Mouse (Mus musculus) hindbrain, embryonic 14.5 days (tissue): ENCODE results near the gene 4930451I11Rik. TPM values are rescaled to one million over a fixed set of nuclear protein-coding genes. Genes with fewer than 3 reads are reported as not detected.
A peak's percentile ranks its signal among the peaks of the same experiment; 100 is the strongest.

ENCODE experiments used
- ATAC-seq: fragments of 200-750 bp; cut with Nextera tagmentation; 2 replicates; pipeline ENCODE4 v1.8.0; 2017; ENCODE audit warnings: moderate number of reproducible peaks, mild to moderate bottlenecking, moderate TSS enrichment, moderate library complexity; ENCODE audit not compliant: low FRiP score
- DNase-seq: peaks from one replicate; pipeline ENCODE4 v3.0.0-alpha.2; 2015; ENCODE audit warnings: low spot score
- H3K27ac ChIP-seq: fragments of 300-500 bp; sonication (generic); 2 replicates; pipeline ENCODE4 v1.5.1; 2014; ENCODE audit warnings: mild to moderate bottlenecking, moderate library complexity
- H3K27me3 ChIP-seq: fragments of 300-500 bp; sonication (generic); 2 replicates; pipeline ENCODE4 v1.6.1; 2014; ENCODE audit warnings: mild to moderate bottlenecking, low read length, mixed read lengths; ENCODE audit not compliant: control insufficient read depth, insufficient read depth
- H3K36me3 ChIP-seq: fragments of 300-500 bp; sonication (generic); replicated peaks from 2 replicates; pipeline ENCODE4 v1.6.1; 2014; ENCODE audit not compliant: control insufficient read depth, insufficient read depth
- H3K4me1 ChIP-seq: fragments of 300-500 bp; sonication (generic); replicated peaks from 2 replicates; pipeline ENCODE4 v1.6.1; 2014; ENCODE audit warnings: antibody characterized with exemption, low read length, mixed read lengths; ENCODE audit not compliant: control insufficient read depth, insufficient read depth
- H3K4me2 ChIP-seq: fragments of 300-500 bp; sonication (generic); replicated peaks from 2 replicates; pipeline ENCODE4 v1.6.1; 2014; ENCODE audit warnings: mild to moderate bottlenecking, moderate library complexity
- H3K4me3 ChIP-seq: fragments of 300-500 bp; sonication (generic); replicated peaks from 2 replicates; pipeline ENCODE4 v1.5.1; 2014; ENCODE audit warnings: mild to moderate bottlenecking, low read length
- H3K9ac ChIP-seq: fragments of 300-500 bp; sonication (generic); 2 replicates; pipeline ENCODE4 v1.6.1; 2014
- H3K9me3 ChIP-seq: fragments of 300-500 bp; sonication (generic); 2 replicates; pipeline ENCODE4 v1.6.1; 2016; ENCODE audit warnings: low read length; ENCODE audit not compliant: control insufficient read depth
- WGBS: fragments of 180-500 bp; shearing (Covaris S2); extraction: QIAGEN DNeasy Blood & Tissue Kit; methylation state at CpG from one replicate; pipeline ENCODE4 v1.1.7; 2014; 5-methylcytosine and 5-hydroxymethylcytosine counted together
- polyA plus RNA-seq: library from polyadenylated mRNA; unstranded; fragments of >200 nt; fragmentation: Nextera tagmentation; extraction: Ambion mirVana; gene quantifications from 2 replicates; pipeline ENCODE4 v1.2.1, GENCODE M21; 2014

4930451I11Rik gene
- polyA plus RNA-seq, 1 experiment from 2014 or later = 0.74 TPM

DNA sequence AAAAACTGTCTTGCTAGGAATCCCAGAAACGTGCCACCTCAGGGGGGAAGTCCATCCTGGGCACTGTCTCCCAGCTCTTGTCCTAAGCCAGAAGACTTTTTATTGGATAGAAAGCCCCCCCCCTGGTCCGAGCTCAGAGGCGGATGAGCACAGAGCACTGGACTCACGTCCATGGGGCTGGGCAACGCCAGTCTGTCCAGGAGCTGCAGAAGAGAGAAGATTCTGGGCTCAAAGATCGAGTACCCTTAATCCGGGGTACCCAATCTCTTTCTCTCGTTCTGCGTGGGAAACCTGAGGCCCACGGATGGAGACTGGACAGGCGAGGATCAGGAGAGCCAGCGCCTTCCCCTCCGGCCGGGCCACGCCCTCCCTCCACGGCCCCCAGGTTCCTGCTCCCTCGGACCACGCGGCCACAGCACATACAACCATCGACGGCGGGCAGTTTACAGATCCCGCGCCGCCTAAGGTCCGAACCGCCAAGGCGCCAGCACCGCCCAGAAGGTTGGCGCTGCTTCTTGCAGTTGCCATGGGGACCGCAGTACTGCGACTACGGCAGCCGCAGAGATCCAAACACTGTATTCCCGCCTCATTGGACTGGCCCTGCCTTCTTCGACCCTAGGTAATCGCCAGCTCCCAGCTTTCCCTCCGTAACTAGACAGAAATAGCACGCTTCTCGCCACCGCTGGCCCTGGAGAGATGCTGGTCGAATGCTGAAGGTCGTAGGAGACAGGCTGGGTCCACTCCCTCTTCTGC, 22.6 kb downstream of the 4930451I11Rik start:
- Histone ChIP-seq H3K27ac (peak overlapping the region; percentile 47), H3K9ac (peak overlapping the region; percentile 70), H3K9me3 (no peaks in the 10 kb centered on the region), H3K4me1 (peaks cover 9% of the 10 kb centered on the region), H3K4me2 (peak overlapping the region; percentile 86), H3K36me3 (0 out of 2 replicates have a peak, but pooled peaks cover 5% of the 10 kb centered on the region), H3K4me3 (peak overlapping the region; percentile 64), H3K27me3 (no peaks in the 10 kb centered on the region)
- ATAC-seq (peak; percentile 94), DNase-seq (peak; percentile 82)
- 0% methylated on average over 42 of the region's 43 CpGs for WGBS

DNA sequence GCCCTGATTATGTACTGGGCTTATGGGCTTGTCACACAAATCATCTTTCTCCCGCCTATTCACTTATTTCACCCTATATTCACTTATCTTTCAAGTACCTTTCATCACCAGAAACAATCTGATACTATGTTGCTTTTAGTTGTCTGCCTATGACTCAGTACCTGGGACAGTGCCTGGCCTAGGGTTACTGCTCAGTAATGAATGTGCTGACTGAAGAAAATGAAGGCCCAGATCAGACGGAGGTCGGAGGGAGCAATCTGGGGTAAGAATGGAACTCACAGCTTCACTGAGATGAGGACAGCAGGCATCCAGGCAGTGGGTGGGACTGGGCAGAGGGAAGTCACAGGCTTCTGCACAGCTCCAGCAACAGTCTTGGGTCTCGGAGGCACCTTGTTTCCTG, 24.0 kb downstream of the 4930451I11Rik start:
- Histone ChIP-seq H3K27me3 (no peaks in the 10 kb centered on the region), H3K4me2 (no peak overlapping the region), H3K27ac (no peak overlapping the region), H3K9me3 (no peaks in the 10 kb centered on the region), H3K9ac (no peak overlapping the region), H3K36me3 (peaks cover 9% of the 10 kb centered on the region; the same call in 1 of the 2 replicates), H3K4me3 (no peak overlapping the region), H3K4me1 (peaks cover 9% of the 10 kb centered on the region)
- WGBS = 66% methylated on average over 4 of the region's 4 CpGs
- DNase-seq (no peak), ATAC-seq (no peak)

GRCm38 (mm10) chr7:126806956-126807355, 24.5 kb downstream of the 4930451I11Rik start:
- H3K9ac ChIP-seq = no peak overlapping the region
- 87% methylated on average over 6 of the region's 6 CpGs for WGBS
- H3K27me3 ChIP-seq = no peaks in the 10 kb centered on the region
- DNase-seq (no peak), ATAC-seq (no peak)
- H3K36me3 ChIP-seq = peaks cover 9% of the 10 kb centered on the region; the same call in 1 of the 2 replicates
- no peak overlapping the region for H3K4me3 ChIP-seq
- no peak overlapping the region for H3K27ac ChIP-seq
- H3K9me3 ChIP-seq = no peaks in the 10 kb centered on the region
- H3K4me2 ChIP-seq = no peak overlapping the region
- peaks cover 9% of the 10 kb centered on the region for H3K4me1 ChIP-seq

DNA sequence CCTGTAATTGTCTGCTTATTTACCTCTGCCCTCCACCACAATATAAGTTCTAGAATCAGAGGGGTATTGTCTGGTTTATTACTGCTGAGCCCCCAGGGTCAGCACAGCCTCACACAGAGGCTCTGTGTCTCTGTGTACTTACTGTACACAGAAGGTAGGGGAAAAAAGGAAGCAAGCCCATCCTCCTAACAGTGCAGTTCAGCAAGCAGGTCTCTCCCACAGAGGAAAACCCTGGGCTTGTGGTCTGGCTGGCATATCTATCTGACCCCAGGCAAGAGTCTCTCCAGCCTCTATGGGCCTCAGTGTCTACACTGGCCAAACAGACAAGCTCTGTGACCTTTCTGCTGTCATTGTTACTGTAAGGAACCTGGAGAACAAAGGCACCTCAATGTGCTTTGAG, 27.7 kb downstream of the 4930451I11Rik start:
- no peak overlapping the region for H3K4me3 ChIP-seq
- H3K4me2 ChIP-seq = no peak overlapping the region
- H3K9ac ChIP-seq = no peak overlapping the region

DNA sequence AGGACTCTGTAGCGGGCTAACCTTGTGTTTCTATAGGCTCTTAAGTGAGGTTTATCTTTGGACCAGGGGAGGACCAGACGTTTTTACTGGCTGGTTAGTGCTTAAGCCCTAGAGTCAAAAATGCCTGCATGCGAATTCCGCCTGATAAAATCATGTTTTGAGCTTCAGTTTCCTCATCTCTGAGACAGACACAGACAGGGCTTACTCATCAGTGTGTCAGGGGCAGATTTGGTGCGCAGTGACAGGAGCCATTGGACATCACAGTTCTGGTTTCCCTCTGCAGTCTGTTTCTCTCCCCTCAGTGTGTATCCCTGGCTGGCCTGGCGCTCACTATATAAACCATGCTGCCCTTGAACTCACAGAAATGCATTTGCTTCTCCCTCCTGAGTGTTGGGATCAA, 28.3 kb downstream of the 4930451I11Rik start:
- peaks cover 10% of the 10 kb centered on the region for H3K4me1 ChIP-seq
- H3K4me3 ChIP-seq = no peak overlapping the region
- no peak overlapping the region; the same call in 1 of the 2 replicates for H3K9ac ChIP-seq
- DNase-seq (no peak), ATAC-seq (no peak)
- WGBS = 93% methylated on average over 6 of the region's 6 CpGs
- H3K27ac ChIP-seq = no peak overlapping the region
- no peaks in the 10 kb centered on the region for H3K9me3 ChIP-seq
- H3K36me3 ChIP-seq = peaks cover 9% of the 10 kb centered on the region; the same call in 1 of the 2 replicates
- H3K27me3 ChIP-seq = no peaks in the 10 kb centered on the region
- H3K4me2 ChIP-seq = no peak overlapping the region

More for the DNA sequence above, 27.7 kb downstream of the 4930451I11Rik start:
- Histone ChIP-seq H3K27ac (no peak overlapping the region), H3K9me3 (no peaks in the 10 kb centered on the region), H3K4me1 (peaks cover 15% of the 10 kb centered on the region), H3K27me3 (no peaks in the 10 kb centered on the region), H3K36me3 (peaks cover 9% of the 10 kb centered on the region; the same call in 1 of the 2 replicates)
- DNase-seq (no peak), ATAC-seq (no peak)

- H3K4me2 ChIP-seq = no peak overlapping the region
- H3K4me1 ChIP-seq = peaks cover 13% of the 10 kb centered on the region
- H3K9me3 ChIP-seq = no peaks in the 10 kb centered on the region
- DNase-seq (no peak), ATAC-seq (no peak)
- no peak overlapping the region for H3K27ac ChIP-seq
- H3K9ac ChIP-seq = no peak overlapping the region
- no peaks in the 10 kb centered on the region for H3K27me3 ChIP-seq
- H3K4me3 ChIP-seq = no peak overlapping the region
- WGBS = 84% methylated on average over 11 of the region's 11 CpGs
- peaks cover 10% of the 10 kb centered on the region; the same call in 1 of the 2 replicates for H3K36me3 ChIP-seq
Observed at GRCm38 (mm10) chr7:126802134-126802889, 29.1 kb downstream of the 4930451I11Rik start.

DNA sequence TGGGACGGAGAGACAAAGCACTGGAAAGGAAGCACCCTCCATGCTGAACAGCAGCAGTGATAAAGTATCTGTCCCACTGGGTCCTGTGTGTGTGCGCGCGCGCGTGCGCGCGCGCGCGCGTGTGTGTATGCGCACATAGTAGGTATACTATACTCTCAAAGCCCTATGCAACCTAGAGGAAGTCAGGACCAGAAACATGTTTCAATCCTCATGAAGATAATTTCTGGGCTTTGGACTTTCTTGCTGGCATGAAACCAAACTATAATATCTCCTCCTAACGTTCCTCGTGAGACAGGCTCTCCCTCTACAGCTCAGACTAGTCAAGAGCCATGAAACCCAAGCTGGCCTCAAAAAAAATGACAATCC, 30.4 kb downstream of the 4930451I11Rik start:
- Histone ChIP-seq H3K36me3 (peaks cover 23% of the 10 kb centered on the region), H3K4me2 (0 out of 2 replicates have a peak overlapping the region, but pooled peaks have one; percentile 72), H3K27ac (no peak overlapping the region), H3K4me3 (no peak overlapping the region), H3K9me3 (no peaks in the 10 kb centered on the region), H3K27me3 (no peaks in the 10 kb centered on the region), H3K9ac (no peak overlapping the region), H3K4me1 (peaks cover 20% of the 10 kb centered on the region)
- ATAC-seq (no peak), DNase-seq (no peak)
- WGBS = 94% methylated on average over 16 of the region's 16 CpGs

GRCm38 (mm10) chr7:126800269-126801056, 31.0 kb downstream of the 4930451I11Rik start:
- 48% methylated on average over 5 of the region's 5 CpGs for WGBS
- Histone ChIP-seq H3K27me3 (no peaks in the 10 kb centered on the region), H3K4me1 (peaks cover 20% of the 10 kb centered on the region), H3K27ac (peak overlapping the region; percentile 93), H3K9me3 (no peaks in the 10 kb centered on the region), H3K4me2 (peak overlapping the region; percentile 72), H3K9ac (peak overlapping the region; percentile 77), H3K4me3 (peak overlapping the region; percentile 81), H3K36me3 (peaks cover 27% of the 10 kb centered on the region)
- no peak for ATAC-seq
- no peak for DNase-seq
